Mouse (Mus musculus) G1E (cell line): ENCODE results near the gene Acrbp.

ENCODE experiments used
- CTCF ChIP-seq: IDR thresholded peaks from 2 replicates; pipeline ENCODE4 v1.5.1; 2012; ENCODE audit warnings: low read depth, low read length, inconsistent platforms, mixed read lengths
- GATA1 ChIP-seq: IDR thresholded peaks from 2 replicates; pipeline ENCODE4 v1.6.1; 2012; ENCODE audit warnings: borderline replicate concordance, low read length, inconsistent platforms, mixed read lengths
- GATA2 ChIP-seq: IDR thresholded peaks from 2 replicates; pipeline ENCODE4 v1.6.1; 2012; ENCODE audit warnings: low read depth, low read length, inconsistent platforms, borderline replicate concordance
- POLR2AphosphoS5 ChIP-seq: IDR thresholded peaks from 2 replicates; pipeline ENCODE4 v1.6.1; 2012; ENCODE audit warnings: low read depth, low read length, inconsistent platforms; ENCODE audit not compliant: insufficient replicate concordance
- TAL1 ChIP-seq: conservative IDR thresholded peaks from 2 replicates; pipeline ENCODE4 v1.6.1; 2012; ENCODE audit warnings: low read depth, low read length, inconsistent platforms, mixed read lengths

DNA sequence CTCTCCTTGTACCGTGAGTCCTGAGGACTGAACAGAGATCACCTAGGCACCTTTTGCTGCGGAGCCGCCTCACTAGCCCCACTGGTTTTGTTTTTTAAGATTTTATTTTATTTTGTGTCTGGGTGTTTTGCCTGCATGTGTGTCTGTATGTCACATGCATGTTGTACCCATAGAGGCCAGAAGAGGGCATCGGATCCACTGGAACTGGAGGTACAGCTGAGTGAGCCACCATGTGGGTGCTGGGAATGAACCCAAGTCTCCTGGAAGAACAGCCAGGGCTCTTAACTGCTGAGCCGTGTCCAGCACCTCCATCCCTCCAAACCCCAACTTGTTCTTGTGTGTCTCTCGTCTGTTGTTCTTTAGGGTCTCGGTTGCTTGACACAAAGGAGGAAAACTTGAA lies 61.4 kb downstream of the Acrbp start:
- no peak; the same call in 1 of the 2 replicates for TF ChIP-seq CTCF
- no peak for TF ChIP-seq GATA1
- TF ChIP-seq GATA2: no peak
- no peak for TF ChIP-seq POLR2AphosphoS5
- TF ChIP-seq TAL1: no peak
